In the genomic region with DNA sequence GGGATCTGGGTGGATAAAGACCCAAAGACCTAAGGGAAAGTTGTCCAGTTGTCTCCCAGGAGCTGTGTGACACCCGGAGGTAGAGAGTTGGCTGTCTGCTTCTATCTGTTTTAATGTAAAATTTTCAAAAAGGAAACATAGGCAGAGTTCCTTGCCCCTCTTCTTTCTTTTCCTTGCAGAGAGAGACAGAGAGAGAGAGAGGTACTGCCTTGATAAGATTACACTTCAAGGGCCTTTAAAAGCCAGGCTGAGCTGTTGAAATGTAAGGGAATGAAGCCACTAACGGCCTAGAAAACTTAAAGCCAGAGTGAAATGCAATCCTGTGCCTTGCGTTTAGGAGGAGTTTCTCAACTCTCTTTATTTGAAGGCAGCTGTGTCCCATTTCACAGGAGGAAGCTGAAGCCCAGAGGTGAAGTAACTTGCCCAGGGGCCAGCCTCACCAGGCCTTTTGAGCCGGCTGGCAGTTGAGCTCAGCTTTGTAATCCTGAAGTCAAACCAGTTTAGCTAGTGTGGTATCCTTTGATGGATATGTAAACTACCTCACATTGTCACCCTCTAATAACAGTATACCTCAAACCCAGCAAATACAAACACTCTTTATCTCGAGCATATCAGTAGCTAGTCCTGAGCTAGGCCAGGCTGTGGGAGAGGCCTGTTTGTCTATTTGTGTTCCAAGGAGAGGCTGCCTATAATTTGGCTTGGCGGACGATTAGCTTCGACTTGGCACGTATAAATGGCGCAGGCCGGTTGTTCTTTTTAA, we compare ENCODE assay signal across 8 mouse cellular contexts. TPM values are rescaled to one million over a fixed set of nuclear protein-coding genes. Genes with fewer than 3 reads are reported as not detected.
DNase-seq lines count a peak whose midpoint lies in the region; ATAC-seq lines count a peak whose summit lies in the region.

No protein-coding gene starts in this region.

- no peaks in the 10 kb centered on the region for H3K9me3 ChIP-seq in heart, embryonic 16.5 days (replicated peaks; ENCODE audit: control insufficient read depth, low read length)
- no peaks in the 10 kb centered on the region for H3K9me3 ChIP-seq in hindbrain, embryonic 11.5 days (ENCODE audit: control insufficient read depth, low read length)

- peaks cover 60% of the 10 kb centered on the region for H3K4me1 ChIP-seq in heart, embryonic 16.5 days (ENCODE audit: control insufficient read depth, insufficient read depth, low read length)
- H3K4me1 ChIP-seq in hindbrain, embryonic 11.5 days (replicated peaks; ENCODE audit: control insufficient read depth, insufficient read depth, low read length), result peaks cover 51% of the 10 kb centered on the region

- WGBS in heart, embryonic 16.5 days, result 61% methylated on average over 11 of the region's 11 CpGs
- WGBS in hindbrain, embryonic 11.5 days, result 51% methylated on average over 11 of the region's 11 CpGs

- H3K4me3 ChIP-seq in heart, embryonic 16.5 days (ENCODE audit: low read length), result no peak overlapping the region
- H3K4me3 ChIP-seq in hindbrain, embryonic 11.5 days (ENCODE audit: low read depth, low read length), result peak overlapping the region; percentile 98

- H3K36me3 ChIP-seq in heart, embryonic 16.5 days (ENCODE audit: control insufficient read depth, insufficient read depth), result no peaks in the 10 kb centered on the region
- H3K36me3 ChIP-seq in hindbrain, embryonic 11.5 days (ENCODE audit: control insufficient read depth, insufficient read depth, low read length), result no peaks in the 10 kb centered on the region

- no peak overlapping the region for H3K9ac ChIP-seq in heart, embryonic 16.5 days (ENCODE audit: low read length)
- peak overlapping the region; percentile 51 for H3K9ac ChIP-seq in hindbrain, embryonic 11.5 days (ENCODE audit: low read depth, low read length)

- H3K4me2 ChIP-seq in heart, embryonic 16.5 days (ENCODE audit: low read depth, low read length), result peak overlapping the region; percentile 39; the same call in 1 of the 2 replicates
- H3K4me2 ChIP-seq in hindbrain, embryonic 11.5 days (replicated peaks; ENCODE audit: low read depth, low read length), result peak overlapping the region; percentile 49

- H3K27me3 ChIP-seq in heart, embryonic 16.5 days (ENCODE audit: control insufficient read depth, insufficient read depth, low read length), result peaks cover 49% of the 10 kb centered on the region
- H3K27me3 ChIP-seq in hindbrain, embryonic 11.5 days (ENCODE audit: control insufficient read depth, insufficient read depth, low read length), result no peaks in the 10 kb centered on the region

- DNase-seq in heart, postnatal 4 days, result no peak
- peak; percentile 33 for DNase-seq in adipocyte (ENCODE audit: low spot score)
- no peak for DNase-seq in hindbrain, embryonic 11.5 days (ENCODE audit: low spot score)
- peak; percentile 65 for DNase-seq in lung, postnatal 36 days
- DNase-seq in yolk sac, embryonic 10.5 days (ENCODE audit: low spot score), result no peak
- no peak for DNase-seq in cerebellum, postnatal 14 days

- no peak for ATAC-seq in heart, embryonic 16.5 days (replicated peaks; ENCODE audit: extremely low read depth, insufficient read depth, low FRiP score)
- no peak for ATAC-seq in hindbrain, embryonic 11.5 days (ENCODE audit: low FRiP score)
- no peak for ATAC-seq in megakaryocyte, adult 5-6 weeks (ENCODE audit: poor library complexity, severe bottlenecking)

- no peak overlapping the region for H3K27ac ChIP-seq in heart, embryonic 16.5 days (ENCODE audit: low read length)
- H3K27ac ChIP-seq in hindbrain, embryonic 11.5 days (ENCODE audit: low read depth, low read length), result 0 out of 2 replicates have a peak overlapping the region, but pooled peaks have one; percentile 17

RNA-seq across cellular contexts. Expression of a gene that starts 3.8 kb away (rescaled TPM):
- 9.8 and 10.8 TPM in 2 replicates for polyA plus RNA-seq in heart, embryonic 16.5 days (2015; fragmentation: Nextera tagmentation; extraction: Ambion mirVana)
- 10 to 100 TPM; 23.2 to 27.9 TPM for total RNA-seq in heart, postnatal 4 days (2021)
- polyA plus RNA-seq in hindbrain, embryonic 11.5 days (2014; fragmentation: Nextera tagmentation; extraction: Ambion mirVana), result 33.7 and 36.7 TPM in 2 replicates
- 113 and 146 TPM in 2 replicates for total RNA-seq in megakaryocyte, adult 5-6 weeks (2015)
- total RNA-seq in megakaryocyte, adult 5-6 weeks (2017), result 79.4 and 92.9 TPM in 2 replicates

Comparison
In these comparisons a context has a peak if more than half of its experiments do, and no peak if none do; other contexts are left out.
1. DNase-seq: peak in adipocyte (single experiment) and lung, postnatal 36 days (single experiment); none in heart, postnatal 4 days (single experiment), hindbrain, embryonic 11.5 days (single experiment), yolk sac, embryonic 10.5 days (single experiment) and cerebellum, postnatal 14 days (0 of 2).